Mouse (Mus musculus): ENCODE measurements around the gene Tnfaip3.

The Tnfaip3 gene

DNA sequence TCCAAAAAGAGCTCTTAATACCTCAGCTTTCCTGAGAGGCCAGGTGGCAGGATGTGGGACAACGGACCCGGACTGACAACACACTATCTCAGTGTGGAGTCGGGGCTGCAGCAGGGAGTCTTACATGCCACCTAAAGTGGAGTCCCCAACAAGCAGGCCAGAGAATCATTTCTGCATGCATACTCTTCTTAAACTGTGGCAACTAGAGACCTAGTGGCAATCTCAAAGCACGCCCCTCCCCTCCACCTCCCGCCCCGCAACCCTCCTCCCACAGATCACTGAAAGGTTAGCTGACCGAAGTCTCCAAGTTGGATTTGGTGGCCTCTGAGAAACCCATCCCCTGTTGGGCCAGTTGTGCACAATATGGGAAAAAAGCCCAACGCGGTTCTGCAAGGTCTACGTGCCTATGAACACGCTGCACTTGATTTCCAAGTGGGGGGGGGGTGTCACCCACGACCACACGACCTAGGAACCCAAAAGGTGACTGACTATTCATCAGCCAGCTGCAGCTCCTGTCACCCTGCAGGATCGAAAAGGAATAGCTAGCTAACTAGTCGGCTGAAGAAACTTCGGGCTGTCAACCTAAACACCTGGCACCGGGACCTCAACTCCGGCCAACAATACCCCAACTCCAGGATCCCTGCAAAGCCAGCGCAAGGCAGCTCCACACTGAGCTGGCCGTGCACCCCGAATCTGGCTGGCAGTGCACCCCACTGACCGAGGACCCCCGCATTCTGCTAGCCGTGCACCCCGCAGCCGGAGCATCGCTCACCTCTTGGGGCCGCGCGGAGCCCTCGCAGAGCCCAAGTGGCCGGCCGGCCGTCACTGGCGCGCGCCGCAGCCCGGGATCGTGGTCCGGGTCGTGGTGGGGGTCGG is 838 bp downstream of the Tnfaip3 start:
- DNase-seq = no peak

DNA sequence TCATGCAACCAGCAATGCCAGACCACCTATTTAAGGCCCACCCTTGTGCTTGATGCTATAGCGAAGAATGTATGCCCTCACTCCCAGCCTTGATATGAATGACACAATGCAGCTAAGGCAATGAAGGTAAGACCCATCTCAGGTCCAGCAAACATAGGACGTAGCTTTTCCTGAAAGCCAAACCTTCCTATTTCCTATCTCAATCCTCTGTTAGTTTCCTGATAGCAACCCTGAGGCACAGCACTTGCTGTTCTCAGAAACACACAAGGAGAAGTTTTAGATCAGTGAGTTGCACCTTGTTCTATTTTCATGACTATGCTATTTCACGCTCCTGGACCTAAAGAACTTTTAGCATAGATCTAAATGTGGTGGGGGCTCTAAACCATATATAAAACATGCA is 2.1 kb downstream of the Tnfaip3 start:
- no peak for DNase-seq

DNA sequence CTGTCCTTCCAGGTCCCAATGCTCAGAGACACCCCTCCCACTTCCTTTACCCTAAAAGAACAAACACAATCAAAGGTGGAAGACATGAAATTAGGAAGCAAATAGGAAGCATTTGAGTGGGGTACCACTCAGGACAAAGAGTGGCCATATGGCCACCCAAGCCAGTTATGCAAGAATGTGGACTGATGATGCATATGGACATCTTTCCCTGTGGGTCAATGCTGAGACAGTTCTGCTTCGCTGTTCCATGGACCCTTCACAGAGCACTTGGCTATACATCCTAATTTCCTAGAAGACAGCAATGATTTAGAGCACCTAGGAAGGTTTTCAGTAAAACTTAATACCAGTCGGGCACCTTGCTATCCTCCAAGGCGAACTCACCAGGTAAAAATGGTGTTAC is 2.8 kb downstream of the Tnfaip3 start:
- no peak for DNase-seq

DNA sequence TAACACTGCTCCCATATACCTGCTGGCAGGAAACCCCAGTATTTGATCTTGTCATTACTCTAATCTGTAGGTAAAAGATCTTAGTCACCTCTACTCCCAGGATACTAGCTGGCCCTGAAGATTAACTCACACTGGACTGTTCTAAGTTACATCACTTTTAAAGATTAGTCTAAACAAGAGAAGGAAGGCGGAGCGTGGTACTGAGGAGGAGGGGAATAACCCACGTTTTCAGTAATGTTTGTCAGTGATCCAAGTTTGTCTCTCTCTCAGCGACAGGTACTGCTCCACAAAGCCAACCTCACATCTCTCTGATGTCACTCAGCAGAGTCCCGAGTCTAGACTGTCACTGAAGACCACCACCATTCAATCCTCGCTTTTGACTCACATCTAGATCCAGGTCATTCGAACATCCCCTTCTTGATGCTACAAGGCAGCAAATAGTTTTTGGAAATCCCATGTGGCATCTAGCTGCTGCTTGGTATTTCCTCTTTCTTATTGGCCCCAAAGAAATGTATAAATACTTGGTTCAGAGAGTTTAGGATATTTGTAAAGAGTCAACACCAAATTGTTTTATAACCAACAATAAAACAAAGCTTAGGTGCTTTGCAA is 3.5 kb downstream of the Tnfaip3 start:
- no peak for DNase-seq

DNA sequence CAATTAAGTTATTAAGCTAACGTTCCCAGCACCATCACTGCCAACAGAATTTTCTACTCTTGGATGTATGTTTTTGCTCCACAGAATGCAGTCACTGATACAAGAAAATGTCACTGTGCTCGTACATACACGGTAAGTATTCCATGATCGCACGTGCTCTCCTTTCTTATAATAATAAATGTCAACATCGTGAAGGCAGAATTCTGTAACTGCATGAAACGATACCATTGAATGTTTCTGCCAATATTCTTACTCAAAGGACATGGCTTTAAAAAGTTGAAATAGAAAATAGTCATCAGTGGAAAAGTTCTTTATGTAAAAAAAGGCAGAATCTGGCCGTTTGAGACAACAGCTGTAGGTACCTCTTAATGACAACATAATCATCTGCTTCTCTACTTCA is 5.0 kb downstream of the Tnfaip3 start:
- DNase-seq = no peak

DNA sequence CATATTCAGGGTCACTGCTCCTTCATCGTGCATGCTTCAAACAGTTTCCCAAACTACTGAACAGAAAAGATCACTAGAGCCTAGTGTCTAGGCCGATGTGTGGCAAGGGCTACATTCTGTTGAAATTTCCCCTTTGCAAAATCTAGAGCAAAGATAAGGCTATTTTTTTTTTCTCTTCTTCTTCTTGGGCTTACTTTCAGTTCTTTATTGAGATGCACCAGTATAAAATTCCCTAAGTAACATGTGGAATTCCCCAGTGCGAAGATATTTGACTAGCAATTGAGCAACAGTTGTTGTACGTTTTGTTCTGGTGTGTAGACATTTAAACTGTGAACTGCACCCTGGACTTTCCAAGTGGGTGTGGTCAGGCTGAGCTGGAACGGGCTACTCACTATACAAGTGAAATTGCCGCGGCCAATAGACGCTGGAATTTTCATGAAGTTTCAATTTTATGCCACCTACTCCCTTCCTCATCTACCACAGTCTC is 6.2 kb downstream of the Tnfaip3 start:
- no peak for DNase-seq

DNA sequence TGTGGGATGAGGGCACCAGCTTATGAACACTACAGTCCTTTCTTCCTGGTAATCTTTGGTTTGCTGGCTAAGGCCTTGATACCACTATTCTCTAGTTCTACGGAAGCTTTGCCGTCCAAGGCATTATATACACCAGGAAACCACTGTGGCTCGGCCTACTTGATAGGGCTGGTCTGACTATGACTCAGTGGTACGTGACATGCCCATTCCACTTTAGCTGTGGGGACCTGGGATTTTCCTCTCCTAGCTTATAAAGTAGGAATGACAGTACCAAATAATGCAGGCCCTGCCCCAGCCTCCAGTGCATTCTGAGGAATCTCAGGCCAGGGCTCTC is 6.9 kb downstream of the Tnfaip3 start:
- DNase-seq = no peak

DNA sequence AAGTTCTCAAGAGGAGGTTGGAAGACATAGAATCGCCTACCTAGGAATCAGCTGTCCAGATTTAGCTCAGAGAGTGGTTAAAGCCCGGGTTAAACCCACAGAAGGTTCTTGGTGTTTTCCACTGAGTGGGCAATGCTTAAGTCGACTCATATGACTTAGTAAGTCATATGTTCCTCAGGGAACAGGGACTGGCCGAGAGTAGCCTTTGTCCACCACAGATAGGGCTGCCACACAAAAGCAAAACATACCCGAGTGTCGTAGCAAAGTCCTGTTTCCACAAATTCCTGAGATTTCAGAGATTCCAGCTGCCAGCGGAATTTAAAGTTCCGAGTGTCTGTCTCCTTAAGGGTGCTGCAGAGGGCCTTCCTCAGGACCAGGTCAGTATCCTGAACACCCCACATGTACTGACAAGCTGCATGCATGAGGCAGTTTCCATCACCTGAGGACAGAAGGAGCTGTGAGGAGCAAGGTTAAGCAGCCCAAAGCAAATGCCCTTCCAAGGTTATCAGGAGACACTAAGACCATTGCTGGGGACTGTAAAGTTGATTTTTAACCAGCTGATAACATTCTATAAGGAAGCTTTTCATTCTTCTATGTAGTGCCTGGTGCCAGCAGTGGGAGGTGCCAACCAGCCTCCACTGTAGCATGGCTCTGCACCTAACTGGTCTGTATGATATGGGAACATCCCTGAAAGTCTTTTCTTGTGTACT is 7.4 kb downstream of the Tnfaip3 start:
- no peak for DNase-seq

DNA sequence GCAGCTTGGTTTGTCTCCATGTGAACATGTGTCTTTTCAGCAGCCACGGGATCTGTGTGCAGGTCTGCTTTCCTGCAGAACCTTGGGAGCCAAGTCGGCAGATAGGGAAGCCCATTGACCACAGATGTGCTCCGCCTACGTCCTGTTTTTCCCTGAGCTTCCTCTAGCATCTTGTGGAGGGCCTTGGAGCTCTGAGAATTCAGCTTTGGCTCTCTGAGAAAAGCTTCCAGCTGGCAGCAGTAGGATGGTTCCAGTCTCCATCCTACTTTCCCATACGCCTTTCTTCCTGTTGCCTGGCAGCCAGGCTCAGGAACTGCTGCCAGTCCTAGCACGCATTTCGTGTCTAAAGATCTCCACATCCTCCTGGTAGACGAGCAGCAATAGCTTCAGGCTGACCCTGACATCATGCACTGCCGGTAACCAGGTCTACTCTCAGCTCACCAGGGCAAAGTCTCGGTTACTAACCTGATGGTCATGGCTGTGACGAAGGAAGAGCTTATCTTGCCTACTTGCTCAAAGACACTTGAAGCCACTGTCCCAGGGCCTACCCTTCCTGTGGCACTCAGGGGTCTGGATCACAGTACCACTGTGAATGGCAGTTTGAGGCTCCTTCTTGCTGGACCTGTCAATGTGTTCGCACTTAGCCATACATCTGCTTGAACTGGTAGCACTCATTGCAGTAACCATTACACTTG is 13.2 kb downstream of the Tnfaip3 start:
- DNase-seq = peak; percentile 84

DNA sequence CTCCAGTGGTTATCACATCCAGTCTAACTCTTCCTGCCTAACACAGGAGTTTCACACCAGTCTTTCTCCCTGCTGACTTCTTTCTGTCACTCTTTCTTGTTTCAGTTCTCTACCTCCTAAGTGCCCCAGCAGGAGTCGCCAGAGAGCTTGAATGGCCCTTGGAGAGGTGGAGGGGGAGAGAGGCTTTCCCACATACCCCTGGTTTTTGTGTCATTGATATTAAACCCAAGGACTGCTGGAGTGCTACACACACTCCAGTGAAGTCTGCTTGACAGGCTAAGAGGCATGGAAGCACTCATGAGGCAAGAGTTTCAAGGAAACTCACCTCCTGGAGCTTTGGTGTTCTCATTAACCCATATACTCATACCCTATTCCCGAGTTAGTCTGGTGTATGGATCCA is 16.0 kb downstream of the Tnfaip3 start:
- DNase-seq = no peak

DNA sequence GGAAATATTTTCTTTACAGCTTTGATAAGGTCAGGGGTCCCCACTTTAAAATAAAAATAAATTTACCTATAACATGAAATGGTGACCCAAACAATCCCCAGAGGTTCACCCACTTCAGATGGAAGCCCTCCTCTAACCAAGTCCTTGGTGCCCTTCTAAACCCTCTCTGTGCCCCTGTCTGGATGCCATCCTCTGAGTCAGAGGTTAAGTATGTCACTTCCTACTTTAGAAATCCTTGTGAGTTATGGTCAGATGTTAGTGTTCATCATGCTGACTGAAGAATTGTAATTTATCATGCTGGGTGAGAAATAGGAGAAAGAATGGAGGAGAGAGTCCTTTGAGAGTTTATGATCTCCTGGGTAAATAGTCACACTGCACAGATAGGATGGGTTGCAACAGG is 19.1 kb downstream of the Tnfaip3 start:
- no peak for DNase-seq

DNA sequence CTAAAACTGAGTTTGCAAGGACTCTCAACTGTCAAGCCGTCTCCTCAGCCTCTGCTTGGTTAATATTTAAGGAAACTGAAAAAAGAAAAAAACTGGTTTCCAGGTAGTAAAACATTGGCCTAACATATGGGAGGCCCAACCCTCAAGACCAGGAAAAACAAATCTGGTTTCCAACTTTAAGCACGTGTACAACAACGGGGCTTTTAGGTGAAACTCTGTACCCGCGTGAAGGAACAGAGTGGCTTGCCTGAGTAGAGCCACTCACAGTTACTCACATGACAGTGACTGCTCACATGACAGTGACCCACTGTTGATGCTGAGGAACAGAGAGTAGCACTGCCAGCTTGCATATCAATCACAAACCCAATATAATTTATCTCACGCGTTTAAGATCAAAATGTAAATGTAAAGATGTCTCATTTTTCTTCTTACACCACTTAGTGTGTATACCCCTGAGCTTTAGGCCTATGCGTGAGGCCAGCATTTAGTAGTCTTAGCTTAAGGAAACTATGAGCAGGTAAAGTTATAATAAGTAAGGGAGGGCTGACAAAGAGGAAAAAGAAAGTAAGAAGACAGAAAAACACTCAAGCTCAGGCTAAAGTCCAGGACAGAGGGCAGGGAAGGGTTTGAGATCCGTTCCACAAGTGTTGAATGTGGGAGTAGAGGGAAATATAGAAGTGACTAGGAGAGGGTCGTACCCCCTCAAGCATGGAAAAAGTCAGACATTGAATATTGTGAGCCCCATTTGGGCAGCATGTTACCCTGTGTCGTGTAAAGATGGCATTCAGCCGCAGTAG is 19.8 kb downstream of the Tnfaip3 start:
- no peak for DNase-seq

DNA sequence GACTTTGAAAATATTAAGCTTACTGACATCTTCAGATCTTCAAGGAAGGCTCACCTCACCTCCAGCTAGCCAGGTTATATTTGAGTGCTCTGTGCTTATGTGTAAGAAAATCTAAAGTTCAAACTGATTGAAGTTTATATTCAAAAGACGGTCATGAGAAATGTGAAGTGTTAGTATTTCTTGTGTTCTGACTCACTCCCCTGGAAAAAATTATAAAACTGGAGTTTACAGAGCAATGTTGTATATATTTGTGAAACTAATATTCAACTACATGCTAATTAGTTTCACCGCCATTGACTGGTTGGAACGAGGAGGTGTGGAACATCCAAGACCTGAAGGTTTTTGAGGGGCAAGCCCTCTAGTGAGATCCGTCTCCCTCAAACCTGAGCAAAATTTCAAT is 22.5 kb downstream of the Tnfaip3 start:
- DNase-seq = no peak

DNA sequence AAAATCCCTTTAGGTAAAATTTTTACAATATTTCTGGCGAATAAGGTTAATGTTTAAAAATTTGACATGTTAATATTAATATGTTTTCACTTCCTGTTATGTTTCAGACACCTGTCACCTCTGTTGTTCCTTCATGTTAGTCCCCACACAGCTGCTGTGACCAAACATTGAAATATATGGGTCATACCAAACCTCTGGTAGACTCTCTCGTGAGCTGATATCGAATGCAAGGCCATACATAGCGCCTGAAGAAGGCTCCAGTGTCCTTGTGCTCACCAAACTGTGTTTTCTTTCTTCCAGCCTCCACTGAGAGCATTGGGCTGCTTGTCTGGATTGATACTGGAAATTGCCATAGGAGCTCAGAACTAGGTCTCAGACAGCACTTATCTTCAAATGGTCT is 24.4 kb downstream of the Tnfaip3 start:
- DNase-seq = no peak

DNA sequence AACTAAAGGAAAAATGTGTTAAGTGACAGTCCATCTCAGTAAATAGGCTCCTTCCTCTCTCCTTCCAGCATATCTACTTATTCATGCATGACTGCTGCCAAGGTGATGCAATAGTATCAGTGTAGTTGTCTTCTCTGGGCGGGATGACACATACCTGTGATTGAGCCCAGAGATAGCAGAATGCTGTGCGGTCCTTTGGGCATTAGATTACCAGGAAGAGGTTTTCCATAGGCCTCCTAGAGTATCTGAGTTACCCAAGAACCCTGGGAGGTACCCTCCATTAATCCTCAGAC is 27.6 kb downstream of the Tnfaip3 start:
- no peak for DNase-seq

DNA sequence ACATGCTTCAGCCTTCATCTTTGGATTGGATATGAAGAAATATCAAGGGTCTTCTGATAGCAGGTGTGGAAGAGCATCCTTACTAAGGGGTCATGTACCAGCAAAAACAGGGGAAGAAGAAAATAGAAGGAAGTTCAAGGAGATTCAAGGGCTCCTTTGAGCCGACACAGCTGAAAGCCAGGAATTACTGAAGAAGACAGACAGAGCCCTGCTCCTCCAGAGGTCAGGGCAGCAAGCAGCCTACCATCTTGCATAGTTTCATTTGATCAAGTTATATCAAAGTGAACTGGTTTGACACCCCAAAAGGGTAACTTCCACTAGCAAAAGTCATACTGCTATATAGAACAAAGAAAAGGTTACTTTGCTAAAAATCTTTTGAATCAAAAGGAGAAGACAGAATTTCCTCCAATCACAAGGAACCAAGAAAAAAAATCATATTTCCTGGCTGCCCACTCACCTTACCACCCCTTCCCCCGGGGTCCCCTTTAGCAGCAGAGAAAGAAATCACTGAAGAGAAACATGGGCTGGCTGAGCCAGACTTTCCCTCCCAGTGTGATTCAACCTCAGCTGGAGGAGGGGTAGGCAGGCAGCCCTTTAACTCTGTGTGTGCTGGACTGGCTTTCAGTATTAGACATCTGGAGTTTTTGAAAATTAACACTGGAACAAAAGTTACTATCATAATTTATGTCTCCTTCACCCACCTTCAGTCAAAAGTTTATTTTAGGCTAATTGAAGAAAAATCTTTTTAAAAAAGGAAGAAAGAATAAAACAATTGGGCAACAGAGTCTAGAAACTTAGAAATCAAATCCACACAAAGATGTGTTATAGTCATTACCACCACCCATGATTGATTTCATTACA is 28.2 kb downstream of the Tnfaip3 start:
- DNase-seq = no peak

DNA sequence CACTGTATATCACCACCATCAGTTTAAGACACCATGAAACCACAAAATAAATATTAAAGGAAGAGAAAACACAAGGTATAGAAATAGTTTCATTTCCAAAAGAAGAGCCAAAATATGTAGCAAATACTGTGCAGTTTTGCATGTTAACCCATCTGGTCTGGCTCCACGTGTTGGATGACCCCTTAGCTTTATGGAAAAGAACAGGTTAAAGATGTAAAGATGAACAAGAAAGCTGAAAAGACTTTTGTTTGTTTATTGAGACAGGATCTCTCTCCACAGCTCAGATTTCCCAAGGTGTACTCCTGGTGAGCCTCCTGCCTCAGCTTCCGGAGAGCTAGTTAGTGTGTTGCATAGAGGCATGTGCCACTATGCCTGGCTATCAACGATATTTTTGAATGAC is 29.9 kb downstream of the Tnfaip3 start:
- DNase-seq = no peak

DNA sequence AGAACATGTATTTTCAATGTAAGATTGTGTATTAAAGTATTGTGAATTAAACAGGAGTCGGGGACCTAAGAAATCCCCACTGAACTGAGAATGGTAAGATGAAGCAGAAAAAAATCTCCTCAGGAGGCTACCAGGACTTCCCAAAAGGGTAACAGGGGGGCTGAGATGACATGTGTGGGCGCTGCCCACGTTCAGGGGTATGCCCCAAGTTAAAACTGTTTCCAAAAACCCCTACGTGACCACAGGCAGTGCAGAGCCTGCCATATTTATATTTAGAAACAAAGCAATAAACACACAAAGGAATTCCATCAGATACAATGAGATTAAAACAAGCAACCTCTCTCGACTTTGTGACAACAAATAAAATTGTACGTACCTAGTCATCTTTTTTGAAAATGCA is 31.9 kb downstream of the Tnfaip3 start:
- no peak for DNase-seq

DNA sequence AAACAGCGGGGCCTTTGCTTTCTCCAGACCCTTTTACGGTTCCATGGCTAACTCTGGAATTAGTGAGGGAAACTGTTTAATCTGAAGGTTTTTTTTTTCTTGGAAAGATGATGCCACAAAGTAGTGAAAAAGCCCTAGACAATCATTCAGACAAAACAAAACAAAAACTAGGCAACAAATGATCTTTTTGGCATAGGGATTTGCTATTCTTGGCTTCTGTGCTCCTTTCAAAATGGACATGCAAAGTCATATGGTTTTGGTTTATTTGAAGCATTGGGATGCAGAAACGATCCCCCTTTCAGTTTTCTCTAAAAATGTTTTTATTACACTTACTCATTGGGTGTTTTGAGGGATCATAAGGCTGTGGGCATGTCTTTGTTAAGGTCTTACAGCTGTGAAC is 41.0 kb downstream of the Tnfaip3 start:
- DNase-seq = no peak

DNA sequence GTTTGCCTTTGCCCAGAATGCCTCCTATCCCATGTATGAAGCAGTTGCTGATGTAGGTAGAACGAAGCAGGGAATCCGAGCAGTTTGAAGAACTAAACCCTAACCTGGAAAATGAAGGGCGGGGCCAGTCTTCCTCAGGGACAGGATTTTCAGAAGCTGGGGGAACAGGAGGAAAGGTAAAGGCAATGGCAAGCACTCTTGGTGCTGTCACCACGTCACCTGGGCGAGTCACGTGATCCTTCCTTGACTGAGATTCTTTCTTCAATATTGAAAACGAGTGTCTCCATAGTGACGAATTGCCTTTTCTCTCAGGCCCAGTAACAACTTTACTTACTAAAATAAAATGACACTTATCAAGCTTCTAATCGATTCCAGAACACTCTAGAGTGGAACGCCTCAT is 48.6 kb downstream of the Tnfaip3 start:
- no peak for DNase-seq

DNA sequence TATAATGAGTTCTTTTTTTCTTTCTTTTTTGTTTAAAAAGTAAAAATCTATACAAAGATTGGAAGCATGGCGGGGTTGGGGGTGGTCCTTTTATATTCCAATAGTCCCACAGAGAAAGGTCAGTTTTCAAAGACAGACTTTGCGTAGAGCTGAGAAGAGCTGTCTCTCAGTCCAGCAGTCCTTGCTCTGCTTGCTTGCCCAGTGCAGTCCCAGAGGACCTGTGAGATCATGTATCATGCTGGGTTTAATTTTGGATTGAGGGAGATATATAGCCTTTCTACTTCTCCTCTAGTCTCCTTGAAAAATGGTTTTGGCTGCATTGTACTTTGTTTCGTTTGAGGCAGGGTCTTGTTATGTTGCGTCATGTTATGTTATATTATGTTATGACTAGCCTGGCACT is 49.9 kb downstream of the Tnfaip3 start:
- no peak for DNase-seq

DNA sequence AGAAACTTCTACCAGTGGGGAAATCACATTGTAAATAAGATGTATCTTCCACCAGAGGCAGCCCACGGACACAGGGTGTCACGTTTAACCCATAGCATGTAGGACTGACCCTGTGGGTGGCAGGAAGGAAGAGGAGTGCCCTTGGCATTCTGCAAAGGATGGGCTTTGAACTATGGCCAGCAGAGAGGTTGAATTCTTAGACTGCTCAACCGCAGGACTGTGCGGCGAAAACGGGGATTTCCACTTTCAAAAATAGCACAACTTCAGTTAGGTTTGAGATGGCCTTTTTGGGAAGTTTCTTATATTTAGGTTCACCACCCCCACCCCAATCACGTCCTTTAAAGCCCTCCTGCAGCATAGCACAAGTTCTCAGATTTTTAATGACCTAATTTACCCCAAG is 50.6 kb downstream of the Tnfaip3 start:
- DNase-seq = no peak
